Mouse (Mus musculus): ENCODE data around the gene Siglecg.

Gene Siglecg

DNA sequence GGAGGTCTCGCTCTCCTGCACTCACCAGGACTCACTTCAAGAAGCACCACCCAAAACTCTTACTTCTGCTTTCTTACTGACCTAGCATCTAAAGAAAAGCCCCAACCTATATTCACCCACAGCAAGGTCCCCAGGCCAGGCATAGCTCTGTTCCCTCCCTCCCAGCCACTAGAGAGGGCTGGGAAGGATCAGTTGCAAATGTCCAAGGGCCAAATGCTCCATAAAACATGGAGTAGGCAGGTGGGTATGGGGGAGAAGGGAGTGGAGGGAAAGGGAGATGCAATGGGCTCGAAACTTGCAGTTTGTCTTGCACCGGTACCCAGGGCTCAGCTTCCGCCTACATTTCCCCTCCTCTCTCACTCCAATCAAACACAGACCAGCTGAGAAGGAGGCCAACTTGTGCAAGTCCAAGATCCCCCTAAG, at the start of gene Siglecg:
Gene Siglecg (plus strand): TSS at position 74 of the 423 bp plus-strand sequence.
- no peak for DNase-seq

DNA sequence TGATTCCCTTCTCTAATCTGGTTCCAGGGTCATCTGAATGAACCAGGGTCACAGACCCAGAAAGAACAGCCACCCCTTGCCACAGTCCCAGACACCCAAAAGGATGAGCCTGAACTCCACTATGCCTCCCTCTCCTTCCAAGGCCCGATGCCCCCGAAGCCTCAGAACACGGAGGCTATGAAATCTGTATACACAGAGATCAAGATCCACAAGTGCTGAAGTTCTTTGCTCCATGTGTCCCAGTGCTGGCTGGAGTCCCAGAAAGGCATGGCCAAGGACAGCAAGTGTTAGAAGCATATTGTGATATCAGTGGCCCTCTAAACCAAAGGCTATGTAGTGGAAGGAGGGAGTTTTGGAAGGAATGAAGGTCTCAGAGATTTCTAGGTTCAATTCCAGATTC, 49.4 kb upstream of the Siglecg start:
- no peak for DNase-seq

DNA sequence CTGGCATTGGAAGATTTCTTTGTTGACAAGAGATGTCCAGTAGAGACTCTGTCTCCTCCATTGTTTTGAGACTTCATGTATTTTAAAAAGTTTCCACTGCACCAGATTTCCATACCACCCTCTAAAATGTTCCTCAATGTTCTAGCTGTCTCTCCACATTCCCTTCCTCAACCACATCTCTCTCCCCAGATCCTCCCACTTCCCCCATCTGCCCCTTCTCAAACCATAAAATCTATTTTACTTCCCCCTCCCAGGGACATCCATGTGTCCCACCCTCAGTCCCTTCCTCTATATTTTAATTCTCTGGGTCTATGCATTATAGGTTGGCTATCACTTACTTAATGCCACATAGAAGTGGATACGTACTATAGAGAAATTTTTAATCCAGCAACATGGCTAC, 46.6 kb upstream of the Siglecg start:
- DNase-seq: no peak

DNA sequence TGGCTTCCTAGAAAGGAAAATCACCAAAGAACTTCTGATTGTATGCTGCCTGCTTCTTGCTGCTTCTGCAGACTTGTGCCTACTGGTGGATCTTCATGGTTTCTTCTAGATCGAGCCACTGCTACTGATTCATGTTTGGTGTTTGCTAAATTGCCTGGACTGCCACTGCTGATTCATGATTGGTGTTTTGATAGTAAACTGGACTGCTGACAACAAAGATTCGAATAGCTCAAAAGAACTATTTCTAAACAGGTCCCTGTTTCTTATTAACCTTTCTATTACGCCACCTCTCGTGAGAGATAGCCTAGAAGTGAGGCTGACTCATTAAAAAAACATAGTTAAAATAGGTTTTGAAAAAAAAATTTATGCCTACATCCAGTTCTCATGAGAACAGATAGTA, 46.0 kb upstream of the Siglecg start:
- DNase-seq: no peak

DNA sequence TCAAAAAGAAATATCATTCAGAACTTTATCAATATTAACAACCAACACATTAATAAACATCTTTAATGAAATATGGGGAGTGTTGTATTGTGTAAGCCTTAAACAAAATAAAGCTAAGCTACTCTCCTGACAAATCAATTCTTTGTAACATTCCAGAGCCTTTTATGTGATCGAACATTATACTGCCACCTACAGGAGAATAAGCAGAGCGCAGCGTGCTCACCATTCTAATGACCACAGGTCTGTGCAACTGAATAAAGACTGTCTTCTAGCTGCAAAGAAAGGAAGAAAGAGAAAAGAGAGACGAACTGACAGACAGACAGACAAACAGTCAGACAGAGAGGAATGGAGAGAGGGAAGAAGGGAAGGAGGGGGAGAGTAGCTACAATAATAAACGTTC, 29.8 kb upstream of the Siglecg start:
- DNase-seq: peak; percentile 64

DNA sequence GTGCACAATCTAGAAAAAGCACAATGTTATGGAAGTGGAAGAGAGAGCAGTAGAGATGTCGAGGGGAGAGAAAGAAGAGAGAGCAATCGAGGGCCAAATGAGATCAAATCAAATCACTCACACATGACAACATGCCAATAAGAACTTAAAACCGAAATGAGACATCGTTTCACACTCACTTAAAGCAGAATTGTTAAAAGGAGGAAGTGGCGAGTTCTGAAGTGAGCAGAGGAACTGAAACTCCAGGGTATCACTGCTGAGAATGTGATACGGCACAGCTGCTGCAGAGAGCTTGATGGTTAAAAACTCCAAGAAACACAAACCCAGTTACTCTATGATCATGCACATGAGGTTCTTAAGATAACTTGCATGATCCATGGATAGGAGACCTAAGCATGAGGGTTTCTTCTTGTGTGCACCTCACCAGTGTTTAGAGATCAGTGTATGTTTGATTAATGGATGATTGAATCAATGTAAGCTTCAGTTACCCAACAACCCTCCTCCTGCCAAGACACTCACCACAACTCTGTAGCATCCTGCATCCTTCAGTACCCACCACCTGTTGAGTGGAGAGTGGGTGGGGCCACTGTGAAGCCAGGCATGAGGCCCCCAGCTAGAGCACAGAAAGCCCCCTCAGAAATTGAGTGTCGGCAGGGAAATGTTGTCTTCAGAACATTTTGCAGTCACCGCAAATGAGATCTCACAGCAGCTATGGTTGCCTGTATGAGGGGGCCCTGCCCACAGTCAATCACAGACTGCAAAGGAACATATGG, 15.5 kb upstream of the Siglecg start:
- DNase-seq: no peak

DNA sequence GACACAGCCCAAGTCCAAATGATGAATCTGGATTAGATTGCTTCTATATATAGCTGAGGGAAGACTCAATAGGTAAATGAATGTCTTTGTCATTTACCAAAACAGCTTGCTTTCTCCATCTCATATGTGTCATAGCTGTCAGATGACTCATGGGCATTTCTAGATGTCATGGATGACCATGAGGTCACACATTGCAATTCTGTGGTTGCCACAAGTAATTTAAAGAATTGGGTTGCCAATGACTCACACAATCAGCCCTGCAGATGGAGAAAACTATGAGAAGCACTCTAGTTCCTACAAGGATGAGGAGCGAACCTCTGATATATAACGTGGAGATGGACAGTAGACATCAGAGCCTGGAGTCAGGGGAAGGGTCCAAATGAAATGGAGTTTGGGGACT, 8.5 kb upstream of the Siglecg start:
- no peak for DNase-seq

DNA sequence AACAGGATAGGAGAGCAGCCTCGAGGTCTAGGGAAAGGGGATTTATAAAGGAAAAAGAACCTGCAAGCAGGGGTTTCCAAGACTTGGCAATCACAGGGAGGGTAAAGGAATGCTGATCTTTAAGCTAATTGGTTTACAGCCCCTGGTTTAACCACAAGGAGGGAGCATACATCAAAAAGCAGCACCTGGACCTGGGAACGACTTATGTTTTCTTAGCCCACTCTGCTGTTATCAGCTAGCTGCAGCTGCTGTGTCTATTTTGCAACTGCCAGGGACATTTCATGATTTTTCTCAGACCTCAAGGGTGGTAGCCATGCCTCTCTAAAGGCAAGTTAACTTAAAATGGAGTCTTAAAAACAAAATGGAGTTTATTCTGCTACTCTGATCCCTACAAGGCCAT, 5.3 kb upstream of the Siglecg start:
- no peak for DNase-seq

DNA sequence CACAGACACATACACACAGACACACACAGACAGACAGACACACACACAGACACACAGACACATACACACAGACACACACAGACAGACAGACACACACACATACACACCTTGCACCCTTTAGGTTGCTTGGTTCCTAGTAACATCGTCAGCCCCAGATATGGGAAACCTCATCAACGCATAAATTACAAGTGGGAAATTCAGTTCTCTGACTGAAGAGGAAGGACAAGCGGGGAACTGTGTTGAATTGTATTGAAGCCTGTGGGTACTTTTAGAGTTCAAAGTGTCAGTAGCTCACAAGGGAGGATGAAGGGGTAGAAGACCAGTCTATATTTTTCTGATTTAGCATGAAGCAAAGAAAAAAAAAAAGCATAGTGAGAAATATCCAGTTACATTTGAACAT, 431 bp upstream of the Siglecg start:
- no peak for DNase-seq

DNA sequence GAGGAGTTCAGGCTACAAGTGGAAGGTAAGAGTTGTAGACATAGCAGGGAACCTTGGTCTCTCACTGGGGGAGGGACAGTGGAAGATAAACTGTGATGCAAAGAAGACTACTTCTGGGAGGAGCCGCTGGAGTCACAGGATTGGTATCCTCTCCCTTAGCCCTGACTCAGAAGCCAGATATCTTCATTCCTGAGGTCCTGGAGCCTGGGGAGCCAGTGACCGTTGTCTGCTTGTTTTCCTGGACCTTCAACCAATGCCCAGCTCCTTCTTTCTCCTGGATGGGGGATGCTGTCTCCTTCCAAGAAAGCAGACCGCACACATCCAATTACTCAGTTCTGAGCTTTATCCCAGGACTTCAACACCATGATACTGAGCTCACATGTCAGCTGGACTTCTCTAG, 1.1 kb downstream of the Siglecg start:
- no peak for DNase-seq

DNA sequence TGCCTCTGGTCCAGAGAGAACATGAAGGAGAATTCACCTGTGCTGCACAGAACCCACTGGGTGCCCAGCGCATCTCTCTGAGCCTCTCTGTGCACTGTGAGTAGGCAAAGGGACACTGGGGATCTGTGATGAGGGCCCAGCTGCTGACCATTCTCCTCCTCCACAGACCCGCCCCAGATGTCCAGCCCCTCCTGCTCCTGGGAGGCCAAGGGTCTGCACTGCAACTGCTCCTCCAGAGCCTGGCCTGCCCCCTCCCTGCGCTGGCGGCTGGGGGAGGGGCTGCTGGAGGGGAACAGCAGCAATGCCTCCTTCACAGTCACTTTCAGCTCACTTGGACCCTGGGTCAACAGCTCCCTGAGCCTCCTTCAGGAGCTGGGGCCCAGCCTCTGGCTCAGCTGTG, 3.7 kb downstream of the Siglecg start:
- DNase-seq: peak; percentile 10

DNA sequence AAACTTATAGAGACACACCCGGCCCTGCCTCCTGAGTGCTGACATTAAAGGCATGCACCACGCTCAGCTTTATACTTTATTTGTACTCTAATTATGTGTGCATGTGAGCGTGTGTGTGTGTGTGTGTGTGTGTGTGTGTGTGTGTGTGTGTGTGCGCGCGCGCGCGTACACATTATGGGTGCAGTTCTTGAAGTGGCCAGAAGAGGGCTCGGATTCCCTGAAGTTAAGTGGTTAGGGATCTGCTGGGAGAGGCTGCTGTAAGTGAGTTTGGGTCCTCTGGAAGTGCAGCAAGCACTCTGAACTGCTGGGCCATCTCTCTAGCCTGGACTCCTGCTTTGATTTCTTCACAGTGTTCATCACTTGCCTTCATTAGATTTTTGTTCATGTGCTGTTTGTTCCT, 9.3 kb downstream of the Siglecg start:
- no peak for DNase-seq

DNA sequence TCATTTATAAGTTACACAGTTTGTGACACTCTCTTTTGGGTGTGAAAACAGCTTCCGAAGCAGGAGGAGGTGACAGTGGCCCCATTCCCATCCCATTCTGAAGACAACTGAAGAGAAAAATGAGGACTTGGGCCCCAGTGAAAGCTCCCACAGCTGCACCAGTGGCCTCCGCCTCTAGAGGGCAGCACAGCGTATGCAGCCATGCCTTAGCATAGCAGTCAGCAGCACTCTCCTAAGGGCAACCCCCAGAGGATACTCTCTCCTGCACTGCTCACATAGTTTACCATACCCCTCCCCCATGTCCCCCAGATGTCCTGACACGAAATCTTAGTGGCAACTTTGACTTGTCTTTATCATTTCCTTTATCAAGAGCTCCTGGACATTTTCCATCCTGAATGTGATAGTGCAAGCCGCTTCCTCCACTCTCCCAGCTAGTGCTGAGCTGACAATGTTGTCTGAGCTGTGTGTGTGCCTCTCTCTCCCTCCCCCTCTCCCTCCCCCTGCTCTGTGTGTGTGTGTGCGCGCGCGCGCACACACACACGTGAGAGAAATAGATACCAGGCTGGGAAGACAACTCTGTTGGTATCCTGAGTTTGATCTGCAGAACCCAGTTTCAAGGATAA, 15.1 kb downstream of the Siglecg start:
- DNase-seq: peak; percentile 86

DNA sequence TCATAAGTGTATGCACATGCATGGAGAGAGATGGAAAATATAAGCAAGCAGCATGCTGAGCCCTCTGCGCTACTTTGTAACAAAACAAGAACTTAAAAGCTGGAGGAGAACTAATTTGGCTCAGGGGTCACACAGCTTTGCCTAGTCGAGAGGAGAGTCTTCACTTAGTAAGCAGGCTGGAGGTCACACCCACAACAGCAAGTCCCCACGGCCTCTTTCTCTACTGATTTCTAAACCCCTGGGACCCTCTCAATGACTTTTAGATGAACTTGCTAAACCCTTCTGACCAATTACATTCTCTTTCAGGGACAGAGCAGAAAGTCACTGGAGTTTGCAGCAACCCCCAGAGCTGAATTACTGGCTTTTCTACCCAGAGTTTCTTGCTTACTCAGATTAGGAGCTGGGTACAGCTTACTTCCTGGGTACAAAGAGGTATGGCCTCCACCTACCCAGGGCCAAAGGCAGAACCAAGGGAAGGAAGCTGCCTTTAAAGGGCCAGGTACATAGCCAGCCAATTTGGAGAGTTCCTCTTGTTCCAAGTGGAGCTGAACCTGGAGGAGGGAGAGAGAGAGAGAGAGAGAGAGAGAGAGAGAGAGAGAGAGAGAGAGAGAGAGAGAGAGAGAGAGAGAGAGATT, 16.1 kb downstream of the Siglecg start:
- no peak for DNase-seq

DNA sequence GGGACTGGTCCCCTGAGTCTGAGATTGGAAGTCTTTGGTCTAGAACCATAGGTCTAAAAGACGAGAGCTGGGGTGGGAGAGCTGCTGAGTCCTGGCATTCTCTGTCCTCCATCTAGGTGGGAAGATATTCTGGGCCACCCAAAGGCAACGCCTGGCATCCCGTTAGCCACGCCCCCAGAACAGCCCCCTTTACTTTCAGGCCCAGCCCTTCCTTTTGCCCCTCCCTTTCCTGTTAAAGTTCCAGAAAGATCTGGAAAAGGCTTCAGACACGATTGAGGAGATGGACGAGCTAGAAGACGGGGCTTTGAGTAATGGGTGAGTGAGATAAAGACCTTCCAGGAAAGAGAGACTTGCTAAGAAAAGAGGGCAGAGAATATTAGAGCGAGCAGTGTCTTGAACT, 19.4 kb downstream of the Siglecg start, which contains the start of gene Lim2:
Gene Lim2 (plus strand): TSS at position 265 of the 400 bp plus-strand sequence.
- no peak for DNase-seq

DNA sequence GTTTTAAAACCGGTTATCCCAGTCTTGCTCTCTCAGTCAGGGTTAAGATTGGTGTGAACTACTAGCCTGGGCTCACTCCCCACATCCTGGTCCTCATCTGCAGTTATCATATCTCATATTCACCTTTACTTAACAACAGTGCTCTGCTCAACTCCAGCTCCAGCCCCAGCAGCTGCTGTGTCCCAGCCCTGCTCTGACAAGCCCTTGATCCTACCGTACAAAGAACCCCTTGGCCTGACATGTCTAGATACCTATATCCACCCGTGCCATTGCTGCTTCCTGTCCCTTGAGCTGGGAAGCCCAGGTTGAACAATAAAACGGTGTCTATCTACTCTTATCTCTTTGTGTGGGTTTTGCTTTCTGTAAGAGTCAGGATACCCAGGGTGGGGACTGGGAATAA, 21.5 kb downstream of the Siglecg start:
- DNase-seq: no peak

DNA sequence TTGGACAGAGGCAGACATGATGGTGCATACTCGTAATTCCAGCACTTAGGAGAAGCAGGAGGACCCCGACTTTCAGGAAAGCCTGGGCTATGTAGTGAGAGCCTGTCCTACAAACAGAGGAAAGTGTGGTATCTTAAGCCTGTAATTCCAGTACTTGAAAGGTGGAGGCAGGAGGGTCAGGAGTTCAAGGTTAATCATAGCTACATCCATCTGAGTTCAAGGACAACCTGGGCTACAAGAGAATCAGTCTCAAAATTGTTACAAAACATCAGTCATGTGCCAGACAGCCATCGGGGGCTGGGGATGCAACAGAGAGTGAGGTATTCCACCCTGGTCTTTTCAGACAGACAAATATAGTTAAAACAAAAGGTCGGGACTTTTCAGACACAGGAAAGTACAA, 24.9 kb downstream of the Siglecg start:
- DNase-seq: no peak

DNA sequence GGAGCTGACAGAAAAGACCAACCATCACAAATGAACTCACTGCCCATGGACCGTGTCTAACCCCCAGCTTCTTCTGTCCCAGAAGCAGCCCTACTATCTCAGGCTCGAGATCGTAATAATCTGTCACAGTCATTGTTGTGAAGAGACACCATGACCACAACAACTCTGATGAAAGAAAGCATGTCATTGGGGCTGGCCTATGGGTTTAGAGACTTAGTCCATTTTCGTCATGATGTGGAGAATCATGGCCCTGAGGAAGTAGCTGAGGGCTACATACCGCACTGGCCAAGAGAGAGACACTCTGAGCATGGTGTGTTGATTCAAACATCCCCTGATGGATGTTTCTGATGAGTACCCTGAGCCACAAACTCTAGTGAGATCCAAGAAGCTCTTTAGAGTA, 26.7 kb downstream of the Siglecg start:
- no peak for DNase-seq

DNA sequence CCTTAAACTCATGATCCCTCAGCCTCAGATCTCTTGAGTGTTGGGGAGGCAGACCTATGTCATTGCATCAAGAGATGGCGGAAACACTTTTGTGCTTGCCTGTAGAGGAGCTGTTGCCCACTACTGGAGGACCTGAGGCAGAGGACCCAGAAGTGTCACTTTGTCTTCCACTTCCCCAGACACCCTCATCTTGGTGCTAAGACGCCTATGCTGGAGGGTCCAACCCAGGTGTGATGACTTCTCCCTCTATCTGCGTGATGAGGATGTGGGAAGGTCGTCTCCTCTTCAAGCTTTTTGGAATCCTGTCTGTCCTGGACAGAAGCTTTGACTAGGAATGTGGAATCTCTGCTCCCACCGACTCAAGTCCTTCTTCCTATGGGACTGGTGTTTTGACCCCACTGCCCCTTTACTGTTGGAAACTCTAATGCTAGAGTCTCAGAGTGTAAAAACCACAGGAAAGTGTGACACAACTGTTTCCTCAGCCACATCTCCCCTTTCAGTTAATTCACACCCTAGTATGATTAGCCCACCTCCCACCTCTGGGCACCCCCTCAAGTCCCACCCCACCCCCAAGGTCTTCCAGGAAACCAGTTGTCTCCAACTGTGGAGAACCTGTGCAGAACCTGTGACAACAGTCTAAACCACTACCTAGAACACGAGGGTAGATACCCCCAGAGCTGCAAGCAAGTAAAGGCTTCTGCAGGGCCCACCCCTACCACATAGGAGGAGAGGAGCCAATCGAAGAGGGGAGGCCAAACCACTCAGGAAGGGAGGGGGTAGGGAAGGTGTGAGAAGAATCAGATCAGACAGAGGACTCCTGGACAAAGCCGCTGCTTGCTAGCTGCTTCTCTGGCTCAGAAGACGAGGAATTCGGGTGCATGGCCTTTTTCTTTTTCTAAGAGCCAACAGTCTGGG, 28.6 kb downstream of the Siglecg start, which contains the start of gene Nkg7:
Gene Nkg7 (plus strand): TSS at position 733 of the 915 bp plus-strand sequence.
- no peak for DNase-seq

DNA sequence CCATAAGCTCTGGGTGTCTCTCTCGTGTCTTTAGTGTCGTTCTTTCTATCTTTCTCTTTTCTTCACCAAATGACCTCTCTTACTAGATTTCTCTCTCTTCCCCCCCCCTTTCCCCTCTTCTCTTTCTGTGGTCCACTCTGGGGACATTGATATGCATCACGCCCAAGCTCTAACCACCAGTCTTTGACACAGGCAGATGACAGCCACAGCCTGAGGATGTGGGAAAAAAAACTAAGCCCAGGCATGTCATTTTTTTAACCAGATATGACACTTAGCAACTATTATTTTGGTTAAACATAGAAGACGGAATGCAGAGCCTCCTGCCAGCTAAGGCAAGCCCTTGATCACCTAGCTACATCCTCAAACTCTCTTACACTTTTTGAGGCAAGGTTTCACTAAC, 30.6 kb downstream of the Siglecg start:
- DNase-seq: no peak

DNA sequence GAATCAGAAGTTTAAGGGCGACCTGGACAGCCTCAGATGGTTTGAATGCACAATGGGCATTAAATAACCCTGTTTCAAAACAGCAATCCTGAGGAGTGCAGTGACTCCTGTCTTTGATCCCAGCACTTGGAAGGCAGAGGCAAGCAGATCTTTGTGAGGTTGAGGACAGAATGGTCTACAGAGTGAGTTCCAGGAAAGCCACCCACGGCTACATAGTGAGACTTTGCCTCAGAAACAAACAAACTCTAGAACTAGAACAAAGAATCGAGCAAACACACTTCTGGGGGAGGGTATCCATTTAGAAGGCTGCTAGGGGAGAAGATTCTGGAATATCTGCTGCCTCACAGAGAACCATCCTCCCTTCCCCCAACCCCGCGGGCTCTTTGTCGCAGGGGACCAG, 32.5 kb downstream of the Siglecg start, which contains the start of gene Cldnd2:
Gene Cldnd2 (plus strand): TSS at position 301 of the 400 bp plus-strand sequence.
- no peak for DNase-seq

DNA sequence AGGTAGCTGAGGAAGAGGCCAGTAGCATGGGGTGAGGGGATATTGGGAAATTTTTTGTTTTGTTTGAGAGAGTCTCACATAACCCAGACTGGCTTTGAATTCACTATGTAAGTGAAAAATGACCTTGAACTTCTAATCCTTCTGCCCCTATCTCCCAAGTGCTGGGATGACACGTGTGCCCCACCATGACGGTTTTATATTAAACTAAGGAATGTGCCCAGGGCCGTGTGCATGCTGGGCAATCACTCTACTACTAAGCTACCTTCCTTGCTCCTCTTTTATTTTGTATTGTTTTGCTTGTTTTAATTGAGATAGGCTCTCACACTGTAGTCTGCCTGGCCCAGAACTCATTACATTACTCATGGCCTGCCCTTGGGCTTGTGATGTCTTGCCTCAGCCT, 33.1 kb downstream of the Siglecg start:
- no peak for DNase-seq

DNA sequence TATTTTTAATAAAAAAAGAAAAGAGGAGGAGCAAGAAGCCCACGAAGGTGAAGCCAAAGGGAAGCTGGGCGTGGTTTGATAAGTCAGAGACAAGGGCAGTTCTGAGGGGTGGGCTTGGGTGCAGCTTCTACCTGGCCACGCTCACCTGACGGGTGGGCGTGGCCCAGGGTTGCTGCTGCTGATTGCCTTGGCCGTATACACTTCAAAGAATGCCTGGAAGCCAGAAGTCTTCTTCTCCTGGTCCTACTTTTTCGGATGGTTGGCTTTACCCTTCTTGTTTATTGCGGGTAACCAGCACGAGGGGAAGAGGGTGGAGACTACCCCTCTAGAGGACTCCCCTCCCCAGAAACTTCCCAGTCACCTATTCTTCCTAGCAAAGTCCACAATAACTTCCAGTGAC, 34.7 kb downstream of the Siglecg start:
- DNase-seq: peak; percentile 7
